Mouse (Mus musculus): ENCODE measurements around the gene Olfr1281. TPM values are rescaled to one million over a fixed set of nuclear protein-coding genes. Genes with fewer than 3 reads are reported as not detected.
"Not testable (repeated sequence)": the region's sequence is repeated elsewhere in the genome, so short reads cannot be mapped to it uniquely, and the experiment has no call there.

Gene Olfr1281
- total RNA-seq (2021), result not detected
- long read RNA-seq, experiment 1, result 0 reads
- long read RNA-seq, experiment 2, result 0 reads

DNA sequence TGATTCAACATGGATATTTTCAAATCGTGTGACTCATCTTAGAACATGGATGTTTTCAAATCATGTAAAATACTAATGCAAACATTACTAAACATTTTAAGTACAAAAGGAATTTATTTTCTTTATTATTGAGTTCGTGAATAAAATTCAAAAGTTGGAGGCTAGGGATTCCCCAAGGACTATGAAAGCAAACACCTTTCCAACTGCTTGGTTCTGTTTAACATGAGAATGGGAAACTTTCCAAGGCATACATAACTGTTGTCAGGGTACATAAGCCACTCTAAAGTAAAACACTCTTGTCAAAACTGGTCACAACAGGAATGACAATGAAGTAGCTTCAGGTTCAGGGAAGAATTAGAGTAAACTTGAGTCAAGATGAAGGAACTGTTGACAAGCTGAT lies at the start of gene Olfr1281:
TSS of gene Olfr1281 (plus strand) at position 301 of the 400 bp plus-strand sequence.
- no peak for DNase-seq
- intact Hi-C loops (cut with DNase I; ENCODE audit: low total_unique reads), result no loop called here

DNA sequence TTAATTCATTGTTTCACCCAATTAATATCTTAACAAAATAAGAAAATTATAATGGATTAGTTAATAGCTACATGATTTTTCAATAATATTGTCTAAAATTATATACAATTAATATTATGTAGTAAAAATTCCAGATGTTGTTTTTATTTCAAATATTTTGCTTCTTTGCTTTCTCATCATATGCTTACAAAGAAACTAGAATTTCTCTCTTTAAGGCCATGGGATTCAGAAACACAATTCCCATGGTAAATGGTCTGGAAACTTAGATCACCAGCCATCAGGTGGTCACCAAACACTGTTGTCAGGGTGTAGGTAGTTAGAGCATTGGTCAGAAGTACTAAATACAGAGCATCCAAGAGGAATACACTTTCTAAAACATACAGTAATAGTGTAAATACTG lies 36.5 kb upstream of the Olfr1281 start, which contains the start of gene Olfr1278:
TSS of gene Olfr1278 (plus strand) at position 301 of the 400 bp plus-strand sequence.
- no peak for DNase-seq
- intact Hi-C loops (cut with DNase I; ENCODE audit: low total_unique reads), result no loop called here

DNA sequence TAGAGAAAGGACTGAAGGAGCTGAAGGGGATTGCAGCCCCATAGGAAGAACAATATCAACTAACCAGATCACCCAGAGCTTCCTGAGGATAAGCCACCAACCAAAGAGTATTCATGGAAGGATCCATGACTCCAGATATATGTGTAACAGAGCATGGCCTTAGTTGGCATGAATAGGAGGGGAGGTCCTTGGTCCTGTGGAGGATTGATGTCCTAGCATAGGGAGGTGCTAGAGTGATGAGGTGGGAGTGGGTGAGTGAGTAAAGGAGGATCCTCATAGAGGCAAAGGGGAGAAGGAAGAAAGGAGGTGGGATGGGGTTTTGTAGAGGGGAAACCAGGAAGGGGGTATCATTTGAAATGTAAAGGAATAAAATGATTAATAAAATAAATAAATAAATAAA lies 27.8 kb upstream of the Olfr1281 start:
- intact Hi-C loops (cut with DNase I; ENCODE audit: low total_unique reads), result no loop called here
- DNase-seq, result no peak

DNA sequence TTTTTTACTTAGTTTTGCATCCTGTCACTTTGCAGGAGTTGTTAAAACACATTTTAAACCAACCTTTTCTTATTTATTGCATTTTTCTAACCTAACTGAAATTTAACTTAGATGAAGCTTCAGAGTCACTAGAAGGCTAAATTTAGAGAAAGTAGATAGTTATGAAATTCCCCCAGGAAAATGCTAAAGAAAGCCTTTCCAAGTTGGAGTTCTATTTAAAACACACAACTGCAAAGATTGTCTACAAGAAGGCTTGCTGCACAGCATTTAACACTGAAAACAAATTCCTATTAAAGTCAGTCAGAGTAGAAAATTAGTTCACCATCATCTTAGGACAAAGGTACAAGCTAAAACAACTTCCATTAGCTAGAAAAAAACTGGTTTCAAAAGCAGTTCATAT lies 25.9 kb upstream of the Olfr1281 start, which contains the start of gene Olfr1279:
TSS of gene Olfr1279 (plus strand) at position 262 of the 400 bp plus-strand sequence.
- intact Hi-C loops (cut with DNase I; ENCODE audit: low total_unique reads), result no loop called here
- no peak for DNase-seq

DNA sequence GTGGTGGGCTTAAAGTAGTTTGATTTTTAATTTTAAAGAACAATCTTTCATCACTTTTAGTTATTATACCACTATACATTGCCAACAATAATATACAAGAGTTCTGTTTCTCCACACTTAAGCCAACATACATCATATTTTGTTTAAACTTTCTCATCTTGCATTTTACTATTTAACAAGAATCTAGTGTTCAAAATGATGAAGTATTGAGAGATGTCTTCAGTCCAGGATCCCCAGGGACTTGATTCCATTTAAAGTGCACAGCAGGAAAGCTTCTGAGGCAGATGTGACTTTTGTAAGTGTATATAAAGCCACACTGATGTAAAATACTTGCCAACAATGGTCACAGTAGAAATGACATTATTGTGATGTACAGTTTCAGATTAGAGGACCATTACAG lies 12.6 kb upstream of the Olfr1281 start, which contains the start of gene Olfr1280:
TSS of gene Olfr1280 (plus strand) at position 301 of the 400 bp plus-strand sequence.
- intact Hi-C loops (cut with DNase I; ENCODE audit: low total_unique reads), result no loop called here
- DNase-seq, result no peak

DNA sequence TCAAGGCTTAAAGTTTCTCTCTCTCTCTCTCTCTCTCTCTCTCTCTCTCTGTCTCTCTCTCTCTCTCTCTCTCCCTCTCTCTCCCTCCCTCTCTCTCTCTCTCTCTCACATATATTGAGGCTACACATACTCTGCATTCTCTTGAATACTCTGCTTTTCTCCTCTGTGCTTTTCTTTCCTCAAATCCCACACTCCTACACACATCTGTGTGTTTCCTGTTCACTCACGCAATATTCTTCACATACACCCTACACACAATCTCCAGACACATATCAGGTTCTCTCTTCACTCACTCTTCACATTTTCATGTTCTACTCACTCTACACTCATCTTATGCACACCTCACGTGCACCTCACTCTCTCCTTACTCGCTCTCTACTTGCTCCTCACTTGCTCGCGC lies 7.4 kb downstream of the Olfr1281 start:
- DNase-seq; intact Hi-C loops (cut with DNase I; ENCODE audit: low total_unique reads): not testable (repeated sequence)

DNA sequence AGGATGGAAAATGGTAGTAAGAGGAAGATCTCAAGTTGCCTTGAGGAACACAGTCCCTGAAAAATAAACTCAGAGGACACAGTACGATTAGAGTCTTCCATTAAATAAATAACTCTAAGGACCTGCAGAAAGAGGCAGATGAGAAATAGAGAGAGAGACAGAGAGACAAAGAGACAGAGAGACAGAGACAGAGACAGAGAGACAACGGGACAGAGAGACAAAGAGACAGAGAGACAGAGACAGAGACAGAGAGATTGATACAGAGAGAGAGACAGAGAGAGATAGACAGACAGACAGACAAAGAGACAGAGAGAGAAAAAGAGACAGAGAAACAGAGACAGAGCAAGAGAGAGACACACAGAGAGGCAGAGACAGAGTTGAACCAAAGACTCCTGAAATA lies 9.7 kb downstream of the Olfr1281 start, which contains the start of gene Olfr1282:
TSS of gene Olfr1282 (minus strand) at position 101 of the 400 bp plus-strand sequence.
- no peak for DNase-seq
- intact Hi-C loops (cut with DNase I; ENCODE audit: low total_unique reads), result no loop called here

DNA sequence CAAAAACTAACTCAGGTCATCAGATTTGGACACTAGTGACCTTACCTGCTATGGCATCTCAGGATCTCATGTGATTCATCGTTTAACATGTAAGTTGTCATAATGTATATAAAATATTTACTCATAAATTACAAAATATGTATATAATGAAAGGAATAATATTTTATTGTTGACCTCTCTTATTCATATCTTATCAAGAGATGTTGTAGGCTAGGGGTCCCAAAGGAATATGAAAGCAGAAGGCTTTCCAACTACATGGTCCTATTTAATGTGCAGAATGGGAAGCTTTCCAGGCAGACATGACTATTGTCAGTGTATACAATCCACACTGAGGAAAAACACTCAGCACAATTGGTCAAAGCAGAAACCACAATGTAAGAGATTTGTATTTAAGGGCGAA lies 40.2 kb downstream of the Olfr1281 start, which contains the start of gene Olfr1283:
TSS of gene Olfr1283 (plus strand) at position 301 of the 400 bp plus-strand sequence.
- intact Hi-C loops (cut with DNase I; ENCODE audit: low total_unique reads), result no loop called here
- DNase-seq, result no peak

DNA sequence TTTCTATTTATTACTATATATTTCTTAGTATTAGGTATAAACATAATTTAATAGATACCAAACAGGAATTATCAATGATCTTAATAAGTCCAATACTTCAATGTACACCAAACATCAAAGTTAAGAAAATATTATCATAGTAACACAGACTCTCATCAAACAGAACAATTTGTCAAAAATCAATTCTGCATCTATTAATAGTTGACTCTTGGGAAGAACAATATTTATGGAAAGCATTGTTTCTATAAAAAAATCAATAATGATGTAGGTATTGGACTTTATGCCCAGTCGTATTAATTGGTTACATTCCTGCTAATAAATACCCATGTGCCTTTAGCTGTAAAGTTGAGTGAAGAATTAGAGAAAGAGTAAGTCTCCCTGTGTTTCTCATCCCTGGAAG lies 48.9 kb downstream of the Olfr1281 start, which contains the start of gene Olfr1284:
TSS of gene Olfr1284 (plus strand) at position 301 of the 400 bp plus-strand sequence.
- no peak for DNase-seq
- intact Hi-C loops (cut with DNase I; ENCODE audit: low total_unique reads), result no loop called here

Other genes starting within 250 kb of the Olfr1281 start
- gene Gm13941, start 220.5 kb upstream of the Olfr1281 start, total RNA-seq (2021), result not detected
- gene Gm15130, start 173.6 kb upstream of the Olfr1281 start, total RNA-seq (2021), result not detected
- gene 4930430A15Rik, start 96.9 kb upstream of the Olfr1281 start, total RNA-seq (2021), result not detected
- not detected for gene Olfr1275, start 91.2 kb upstream of the Olfr1281 start, total RNA-seq (2021)
- not detected for gene Olfr1276, start 72.0 kb upstream of the Olfr1281 start, total RNA-seq (2021)
- not detected for gene Olfr1277, start 52.4 kb upstream of the Olfr1281 start, total RNA-seq (2021)
- gene Olfr1278, start 36.4 kb upstream of the Olfr1281 start, total RNA-seq (2021), result not detected
- gene Olfr1279, start 25.9 kb upstream of the Olfr1281 start, total RNA-seq (2021), result not detected
- gene Olfr1280, start 12.5 kb upstream of the Olfr1281 start, total RNA-seq (2021), result not detected
- gene Olfr1282, start 9.6 kb downstream of the Olfr1281 start, total RNA-seq (2021), result not detected
- not detected for gene Olfr1283, start 40.3 kb downstream of the Olfr1281 start, total RNA-seq (2021)
- gene Olfr1284, start 49.0 kb downstream of the Olfr1281 start, total RNA-seq (2021), result not detected
- gene Olfr1286, start 96.6 kb downstream of the Olfr1281 start, total RNA-seq (2021), result not detected
- not detected for gene Olfr1287, start 122.6 kb downstream of the Olfr1281 start, total RNA-seq (2021)
- gene Olfr1288, start 147.6 kb downstream of the Olfr1281 start, total RNA-seq (2021), result not detected
- gene Olfr1289, start 154.3 kb downstream of the Olfr1281 start, total RNA-seq (2021), result not detected
- not detected for gene Olfr1290, start 167.3 kb downstream of the Olfr1281 start, total RNA-seq (2021)
- not detected for gene Olfr1291-ps1, start 170.7 kb downstream of the Olfr1281 start, total RNA-seq (2021)
- gene Olfr1293-ps, start 198.7 kb downstream of the Olfr1281 start, total RNA-seq (2021), result not detected
- not detected for gene Olfr1294, start 213.8 kb downstream of the Olfr1281 start, total RNA-seq (2021)
- gene Olfr1295, start 243.2 kb downstream of the Olfr1281 start, total RNA-seq (2021), result not detected